Mouse (Mus musculus) cerebellum, adult 2 months (tissue): ENCODE measurements at regions not wholly inside any gene's neighbourhood (a gene's known extent, or its start where the extent isn't known, plus 50 kb on each side); places are given as distances from the start of the nearest gene placed in this dataset.

ENCODE experiments used
- CTCF ChIP-seq: fragments of 200-500 bp; IDR thresholded peaks from 2 replicates; pipeline ENCODE4 v1.5.1; 2011; ENCODE audit warnings: low read depth, mild to moderate bottlenecking, control low read depth, low read length, moderate library complexity, borderline replicate concordance; ENCODE audit not compliant: insufficient read depth
- POLR2A ChIP-seq: fragments of 200-500 bp; IDR thresholded peaks from 2 replicates; pipeline ENCODE4 v1.6.1; 2011; ENCODE audit warnings: low read length, control low read depth, borderline replicate concordance; ENCODE audit not compliant: insufficient read depth

GRCm38 (mm10) chr10:38458424-38458823 is 363.2 kb downstream of the Rfpl4b start:
- TF ChIP-seq CTCF: no peak
- no peak for TF ChIP-seq POLR2A
